Mouse (Mus musculus) mature B cell (primary cell): ENCODE results near the gene Ephb1.

Experiments used
- in situ Hi-C: fragments of 300-500 bp; cut with MboI; formaldehyde crosslinking; loops from 2 replicates; pipeline ENCODE4 v1.14.3; 2019

Gene Ephb1

GRCm38 (mm10) chr9:101986910-101987309, 367.6 kb downstream of the Ephb1 start:
- in situ Hi-C loops, result no loop called here

GRCm38 (mm10) chr9:101982378-101982777, 372.1 kb downstream of the Ephb1 start:
- in situ Hi-C loops, result no loop called here

- in situ Hi-C loops, result no loop called here
These were observed 373.3 kb downstream of the Ephb1 start for GRCm38 (mm10) chr9:101981161-101981560.

GRCm38 (mm10) chr9:101976884-101977465, 377.5 kb downstream of the Ephb1 start:
- in situ Hi-C loops, result no loop called here

DNA sequence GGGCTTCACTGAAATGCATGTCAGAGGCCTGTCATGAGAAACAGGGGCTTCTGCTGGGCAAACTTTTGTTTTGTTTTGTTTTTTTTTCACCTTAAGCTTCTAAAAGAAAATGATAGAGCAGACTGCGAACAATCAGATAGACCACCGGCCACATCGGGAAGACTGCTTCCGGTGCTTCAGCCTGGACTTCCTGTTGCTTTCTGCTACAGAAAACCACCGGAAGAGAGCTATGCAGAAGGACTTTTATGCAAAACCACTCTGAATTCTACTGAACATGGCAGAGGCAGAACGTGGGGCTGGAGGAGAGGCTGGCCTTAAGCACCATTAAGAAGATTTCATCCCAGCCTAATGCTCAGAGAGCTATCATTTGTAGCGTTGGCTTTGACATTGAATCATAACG, 382.2 kb downstream of the Ephb1 start:
- in situ Hi-C loops, result no loop called here

DNA sequence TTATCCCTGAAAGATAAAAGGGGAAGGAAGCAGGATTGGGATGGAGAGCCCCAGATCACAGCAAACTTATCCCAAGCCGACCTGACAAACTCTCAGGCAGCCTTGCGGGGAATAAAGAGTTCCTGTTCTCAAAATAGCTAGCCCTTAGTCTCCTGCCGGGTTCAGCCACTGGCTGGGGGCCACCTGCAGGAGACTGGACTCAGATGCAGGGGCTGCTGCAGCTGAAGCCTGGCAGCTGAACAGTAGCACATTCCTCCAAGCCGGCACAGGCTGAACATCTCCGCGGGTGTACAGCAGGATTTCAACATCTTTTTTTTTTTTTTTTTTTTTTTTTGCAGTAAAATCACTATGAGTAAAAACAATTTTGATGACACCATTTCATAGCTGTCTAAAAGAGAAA, 382.7 kb downstream of the Ephb1 start:
- in situ Hi-C loops, result no loop called here

- in situ Hi-C loops, result no loop called here
These were observed 398.3 kb downstream of the Ephb1 start for GRCm38 (mm10) chr9:101956228-101956627.

DNA sequence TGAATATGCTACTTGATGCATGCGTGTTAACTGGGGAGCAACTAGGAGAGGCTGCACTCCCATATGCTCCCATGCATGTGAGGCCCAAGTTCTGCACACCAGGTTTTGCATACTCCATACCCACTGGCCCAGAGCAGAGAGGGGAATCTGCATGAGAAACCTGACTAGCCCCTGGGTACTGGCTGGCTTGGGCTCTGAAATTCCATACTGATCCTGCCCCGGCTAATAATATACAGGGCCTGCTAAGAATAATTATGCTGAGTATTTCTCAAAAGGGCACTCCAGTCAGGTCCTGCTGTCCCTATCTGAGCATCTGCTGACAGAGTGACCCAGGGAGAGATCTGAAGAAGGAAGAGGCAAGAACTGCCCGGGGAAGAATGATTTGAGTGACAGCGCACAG, 400.0 kb downstream of the Ephb1 start:
- in situ Hi-C loops, result no loop called here

DNA sequence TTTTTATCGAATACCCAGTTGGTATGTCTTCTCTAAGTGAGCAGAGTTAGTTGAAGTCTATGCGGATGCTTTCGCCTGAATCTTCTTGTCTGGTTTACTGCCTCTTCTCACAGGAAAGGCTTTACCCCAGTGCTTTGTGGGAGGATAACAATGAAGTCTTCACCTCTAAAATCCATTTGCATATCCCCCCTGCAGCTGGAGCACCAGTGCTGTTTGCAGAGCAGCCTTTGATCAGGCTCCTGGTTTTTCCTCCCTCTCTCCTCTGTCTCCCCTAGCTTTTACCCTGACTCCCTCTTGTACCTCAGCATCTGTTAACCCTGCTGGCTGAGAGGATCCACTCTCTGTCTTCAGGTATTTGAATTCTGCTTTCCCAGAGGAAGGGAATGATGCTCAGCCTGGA, 404.4 kb downstream of the Ephb1 start:
- in situ Hi-C loops, result no loop called here

DNA sequence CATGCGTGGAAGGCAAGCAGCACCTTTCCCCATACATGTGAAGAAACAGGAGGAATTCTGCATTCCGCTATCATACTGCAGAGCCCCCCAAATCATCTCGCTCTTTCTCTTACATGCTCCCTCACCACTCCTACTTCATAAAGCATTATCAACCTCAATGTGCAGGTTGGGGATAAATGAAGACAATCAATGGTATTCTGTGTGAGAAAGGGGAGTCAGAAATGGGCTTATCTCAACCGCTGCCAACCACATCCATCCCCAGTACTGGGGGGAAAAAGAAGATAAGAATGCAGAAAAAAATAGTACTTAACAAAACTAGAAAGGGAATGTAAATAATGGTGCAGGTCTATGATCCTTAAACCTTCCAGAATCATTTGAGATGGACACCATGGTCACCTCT, 408.7 kb downstream of the Ephb1 start:
- in situ Hi-C loops, result no loop called here

- in situ Hi-C loops, result no loop called here
These were observed 409.2 kb downstream of the Ephb1 start for GRCm38 (mm10) chr9:101945326-101945725.

- in situ Hi-C loops, result no loop called here
These were observed 412.3 kb downstream of the Ephb1 start for GRCm38 (mm10) chr9:101942058-101942669.

DNA sequence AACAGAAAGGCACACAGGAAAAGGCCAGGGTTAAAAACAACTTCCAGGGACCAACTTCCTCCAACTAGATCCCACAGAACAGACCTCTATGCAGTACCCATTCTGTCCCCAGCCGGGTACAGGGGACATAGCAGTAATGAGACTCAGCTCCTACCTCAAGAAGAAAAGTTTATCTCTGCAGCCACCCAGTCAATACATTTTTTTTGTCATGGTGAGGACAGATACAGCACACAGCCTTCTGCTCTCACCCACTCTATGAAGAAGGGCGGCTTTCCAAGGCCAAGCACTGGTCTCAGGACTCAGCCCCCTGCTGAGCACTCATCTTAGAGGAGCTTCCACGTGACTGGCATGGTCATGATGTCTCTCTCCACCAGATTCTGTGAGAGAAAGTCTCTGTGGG, 414.3 kb downstream of the Ephb1 start:
- in situ Hi-C loops, result no loop called here

- in situ Hi-C loops, result no loop called here
These were observed 415.5 kb downstream of the Ephb1 start for GRCm38 (mm10) chr9:101939006-101939405.

- in situ Hi-C loops, result no loop called here
These were observed 416.4 kb downstream of the Ephb1 start for GRCm38 (mm10) chr9:101938066-101938465.

- in situ Hi-C loops, result no loop called here
These were observed 419.6 kb downstream of the Ephb1 start for GRCm38 (mm10) chr9:101934887-101935286.

DNA sequence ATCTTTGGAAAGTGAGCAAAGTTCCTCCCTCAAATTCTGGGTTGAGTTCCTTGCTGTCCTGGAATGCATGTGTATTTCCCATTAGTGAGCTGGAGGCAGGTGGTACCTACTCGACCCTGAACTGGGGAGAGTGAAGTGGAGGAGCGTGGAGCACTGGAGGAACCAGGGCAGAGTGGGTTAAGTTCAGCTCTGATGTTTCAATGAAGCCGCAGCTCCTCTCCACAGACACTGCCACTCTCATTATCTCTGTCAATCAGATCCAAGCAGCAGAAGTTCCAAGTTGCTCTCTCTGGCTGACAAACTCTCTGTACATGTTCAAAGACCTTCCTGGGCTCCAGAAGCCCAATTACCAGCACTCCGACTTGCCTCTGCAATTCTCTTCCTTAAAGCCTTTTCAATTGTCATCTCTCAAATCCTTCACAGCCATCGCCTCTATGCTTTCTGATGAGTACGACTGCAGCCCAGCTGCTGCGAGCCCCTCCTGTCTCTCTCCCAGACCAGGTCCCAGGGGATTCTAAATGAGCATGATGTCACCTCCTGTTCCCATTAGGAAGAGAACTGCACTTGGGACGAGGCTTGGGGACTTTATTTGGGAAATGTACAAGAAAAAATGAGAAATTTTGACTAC, 420.4 kb downstream of the Ephb1 start:
- in situ Hi-C loops, result no loop called here

- in situ Hi-C loops, result no loop called here
These were observed 429.7 kb downstream of the Ephb1 start for GRCm38 (mm10) chr9:101924829-101925228.

DNA sequence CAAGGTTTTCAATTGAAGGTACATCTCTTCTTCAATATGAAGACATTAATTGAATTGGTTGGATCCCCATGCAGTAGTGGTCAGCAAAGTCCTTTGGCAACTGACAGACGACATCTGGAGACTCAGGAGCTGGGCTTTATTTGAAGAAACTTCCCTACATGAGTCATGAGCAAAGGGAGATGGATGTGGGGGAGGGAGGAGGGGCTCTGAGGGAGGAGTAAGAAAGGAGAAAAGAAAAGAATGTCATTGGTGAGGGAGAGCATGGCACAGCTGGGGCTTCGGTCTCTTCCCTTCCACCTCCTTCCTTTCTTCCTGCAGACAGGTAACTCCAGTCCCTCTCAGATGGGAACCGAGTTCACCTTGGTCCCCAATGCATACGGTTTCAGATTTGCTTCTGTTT, 431.6 kb downstream of the Ephb1 start:
- in situ Hi-C loops, result no loop called here

- in situ Hi-C loops, result no loop called here
These were observed 435.2 kb downstream of the Ephb1 start for GRCm38 (mm10) chr9:101919324-101919723.

DNA sequence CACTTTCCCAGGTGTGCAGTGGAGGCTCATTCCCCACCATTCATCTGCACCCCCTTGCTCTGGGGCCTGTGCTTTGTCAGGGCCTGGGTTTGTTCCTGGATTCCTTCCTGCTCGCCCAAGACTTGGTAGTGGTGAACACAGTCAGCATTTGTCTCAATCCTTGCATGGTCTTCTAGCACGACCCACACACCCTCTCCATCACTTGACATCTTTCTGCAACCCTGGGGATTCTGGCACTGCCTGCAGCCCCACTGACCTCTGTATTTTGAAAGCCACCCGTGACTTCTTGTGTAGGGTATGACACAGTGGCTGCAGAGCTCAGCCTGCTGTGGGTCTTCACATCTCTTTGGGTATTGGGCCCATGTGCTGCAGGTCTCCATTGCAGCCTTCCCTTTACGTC, 435.7 kb downstream of the Ephb1 start:
- in situ Hi-C loops, result no loop called here

- in situ Hi-C loops, result no loop called here
These were observed 439.4 kb downstream of the Ephb1 start for GRCm38 (mm10) chr9:101915082-101915481.

- in situ Hi-C loops, result no loop called here
These were observed 443.2 kb downstream of the Ephb1 start for GRCm38 (mm10) chr9:101911176-101911866.
